Mouse (Mus musculus): ENCODE data around the gene Psmb11.

- TF ChIP-seq CTCF (IDR thresholded peaks at IDR 0.05), result peak; percentile 25
- no peak for TF ChIP-seq EP300 (IDR thresholded peaks at IDR 0.05)
Observed at GRCm38 (mm10) chr14:54603038-54603654, 18.1 kb upstream of the Psmb11 start.

All from lung, postnatal 0 days (tissue).